Mouse (Mus musculus): ENCODE data around the gene Sorcs3. TPM values are rescaled to one million over a fixed set of nuclear protein-coding genes. Genes with fewer than 3 reads are reported as not detected.

The Sorcs3 gene
- total and polyA plus RNA-seq, 3 experiments, result not detected

- H3K27ac ChIP-seq, result no peak overlapping the region
- WGBS, result 61% methylated on average over 2 of the region's 2 CpGs
- no peaks in the 10 kb centered on the region for H3K79me2 ChIP-seq (replicated peaks; ENCODE audit: control insufficient read depth, insufficient read depth, low read length)
- TF ChIP-seq CTCF (IDR thresholded peaks at IDR 0.05), result no peak
- no peak for TF ChIP-seq POLR2A (IDR thresholded peaks at IDR 0.05; ENCODE audit: insufficient read depth, low read depth, low read length)
- no peak for TF ChIP-seq EP300 (IDR thresholded peaks at IDR 0.05; ENCODE audit: insufficient read depth, low read depth, low read length)
- H3K4me3 ChIP-seq, result no peak overlapping the region
- intact Hi-C loops (cut with DNase I), result no loop called here
- H3K36me3 ChIP-seq (ENCODE audit: control insufficient read depth, insufficient read depth, low read length), result no peaks in the 10 kb centered on the region
- no peak overlapping the region for H3K9ac ChIP-seq (ENCODE audit: low read depth, low read length)
- no peak for DNase-seq
- no peaks in the 10 kb centered on the region for H3K4me1 ChIP-seq (ENCODE audit: control insufficient read depth, insufficient read depth, low read length)
- H3K27me3 ChIP-seq (ENCODE audit: control insufficient read depth, insufficient read depth, low read length), result no peaks in the 10 kb centered on the region
Observed at GRCm38 (mm10) chr19:48298384-48298783, 92.6 kb downstream of the Sorcs3 start.

GRCm38 (mm10) chr19:48300440-48301231 lies 94.8 kb downstream of the Sorcs3 start:
- no peaks in the 10 kb centered on the region for H3K4me1 ChIP-seq (ENCODE audit: control insufficient read depth, insufficient read depth, low read length)
- H3K9ac ChIP-seq (ENCODE audit: low read depth, low read length), result no peak overlapping the region
- no peak overlapping the region for H3K27ac ChIP-seq
- no peaks in the 10 kb centered on the region for H3K79me2 ChIP-seq (replicated peaks; ENCODE audit: control insufficient read depth, insufficient read depth, low read length)
- TF ChIP-seq EP300 (IDR thresholded peaks at IDR 0.05; ENCODE audit: insufficient read depth, low read depth, low read length) (no peak), CTCF (IDR thresholded peaks at IDR 0.05) (no peak), POLR2A (IDR thresholded peaks at IDR 0.05; ENCODE audit: insufficient read depth, low read depth, low read length) (no peak)
- H3K36me3 ChIP-seq (ENCODE audit: control insufficient read depth, insufficient read depth, low read length), result no peaks in the 10 kb centered on the region
- no peaks in the 10 kb centered on the region for H3K27me3 ChIP-seq (ENCODE audit: control insufficient read depth, insufficient read depth, low read length)
- no peak for DNase-seq
- WGBS, result 62% methylated on average over 14 of the region's 14 CpGs
- no peak overlapping the region for H3K4me3 ChIP-seq
- intact Hi-C loops (cut with DNase I), result no loop called here

GRCm38 (mm10) chr19:48301300-48301699 lies 95.5 kb downstream of the Sorcs3 start:
- DNase-seq, result no peak
- no peak overlapping the region for H3K27ac ChIP-seq
- TF ChIP-seq POLR2A (IDR thresholded peaks at IDR 0.05; ENCODE audit: insufficient read depth, low read depth, low read length) (no peak), EP300 (IDR thresholded peaks at IDR 0.05; ENCODE audit: insufficient read depth, low read depth, low read length) (no peak), CTCF (IDR thresholded peaks at IDR 0.05) (no peak)
- H3K4me3 ChIP-seq, result no peak overlapping the region
- no peak overlapping the region for H3K9ac ChIP-seq (ENCODE audit: low read depth, low read length)
- H3K27me3 ChIP-seq (ENCODE audit: control insufficient read depth, insufficient read depth, low read length), result no peaks in the 10 kb centered on the region
- no peaks in the 10 kb centered on the region for H3K79me2 ChIP-seq (replicated peaks; ENCODE audit: control insufficient read depth, insufficient read depth, low read length)
- intact Hi-C loops (cut with DNase I), result no loop called here
- WGBS, result 56% methylated on average over 3 of the region's 3 CpGs
- no peaks in the 10 kb centered on the region for H3K36me3 ChIP-seq (ENCODE audit: control insufficient read depth, insufficient read depth, low read length)
- no peaks in the 10 kb centered on the region for H3K4me1 ChIP-seq (ENCODE audit: control insufficient read depth, insufficient read depth, low read length)

- Histone ChIP-seq H3K27ac (no peak overlapping the region), H3K79me2 (replicated peaks; ENCODE audit: control insufficient read depth, insufficient read depth, low read length) (no peaks in the 10 kb centered on the region), H3K27me3 (ENCODE audit: control insufficient read depth, insufficient read depth, low read length) (no peaks in the 10 kb centered on the region), H3K9ac (ENCODE audit: low read depth, low read length) (no peak overlapping the region), H3K36me3 (ENCODE audit: control insufficient read depth, insufficient read depth, low read length) (no peaks in the 10 kb centered on the region), H3K4me3 (no peak overlapping the region), H3K4me1 (ENCODE audit: control insufficient read depth, insufficient read depth, low read length) (no peaks in the 10 kb centered on the region)
- intact Hi-C loops (cut with DNase I), result no loop called here
- TF ChIP-seq EP300 (IDR thresholded peaks at IDR 0.05; ENCODE audit: insufficient read depth, low read depth, low read length), result no peak
- no peak for TF ChIP-seq POLR2A (IDR thresholded peaks at IDR 0.05; ENCODE audit: insufficient read depth, low read depth, low read length)
- no peak for TF ChIP-seq CTCF (IDR thresholded peaks at IDR 0.05)
- DNase-seq, result no peak
- WGBS, result 80% methylated on average over 8 of the region's 8 CpGs
Observed at GRCm38 (mm10) chr19:48308341-48308740, 102.5 kb downstream of the Sorcs3 start.

GRCm38 (mm10) chr19:48309531-48310337 lies 103.9 kb downstream of the Sorcs3 start:
- WGBS, result 78% methylated on average over 15 of the region's 15 CpGs
- Histone ChIP-seq H3K36me3 (ENCODE audit: control insufficient read depth, insufficient read depth, low read length) (no peaks in the 10 kb centered on the region), H3K4me1 (ENCODE audit: control insufficient read depth, insufficient read depth, low read length) (no peaks in the 10 kb centered on the region), H3K79me2 (replicated peaks; ENCODE audit: control insufficient read depth, insufficient read depth, low read length) (no peaks in the 10 kb centered on the region), H3K9ac (ENCODE audit: low read depth, low read length) (no peak overlapping the region), H3K4me3 (no peak overlapping the region), H3K27ac (no peak overlapping the region), H3K27me3 (ENCODE audit: control insufficient read depth, insufficient read depth, low read length) (no peaks in the 10 kb centered on the region)
- DNase-seq, result no peak
- intact Hi-C loops (cut with DNase I), result no loop called here
- TF ChIP-seq EP300 (IDR thresholded peaks at IDR 0.05; ENCODE audit: insufficient read depth, low read depth, low read length), result no peak
- TF ChIP-seq CTCF (IDR thresholded peaks at IDR 0.05), result no peak
- TF ChIP-seq POLR2A (IDR thresholded peaks at IDR 0.05; ENCODE audit: insufficient read depth, low read depth, low read length), result no peak

- DNase-seq, result no peak
- no peak overlapping the region for H3K27ac ChIP-seq
Observed at GRCm38 (mm10) chr19:48310338-48310710, 104.5 kb downstream of the Sorcs3 start.

More at GRCm38 (mm10) chr19:48310338-48310710, 104.5 kb downstream of the Sorcs3 start:
- intact Hi-C loops (cut with DNase I), result no loop called here
- Histone ChIP-seq H3K27me3 (ENCODE audit: control insufficient read depth, insufficient read depth, low read length) (no peaks in the 10 kb centered on the region), H3K4me1 (ENCODE audit: control insufficient read depth, insufficient read depth, low read length) (no peaks in the 10 kb centered on the region), H3K4me3 (no peak overlapping the region), H3K36me3 (ENCODE audit: control insufficient read depth, insufficient read depth, low read length) (no peaks in the 10 kb centered on the region), H3K79me2 (replicated peaks; ENCODE audit: control insufficient read depth, insufficient read depth, low read length) (no peaks in the 10 kb centered on the region), H3K9ac (ENCODE audit: low read depth, low read length) (no peak overlapping the region)
- WGBS, result 85% methylated on average over 6 of the region's 6 CpGs
- TF ChIP-seq POLR2A (IDR thresholded peaks at IDR 0.05; ENCODE audit: insufficient read depth, low read depth, low read length) (no peak), CTCF (IDR thresholded peaks at IDR 0.05) (no peak), EP300 (IDR thresholded peaks at IDR 0.05; ENCODE audit: insufficient read depth, low read depth, low read length) (no peak)

Data from heart, adult 2 months (tissue).